Mouse (Mus musculus) kidney, adult 2 months (tissue): ENCODE measurements around the gene Jag2. TPM values are rescaled to one million over a fixed set of nuclear protein-coding genes. Genes with fewer than 3 reads are reported as not detected.

Experiments used
- DNase-seq: peaks from one replicate; pipeline ENCODE4 v3.0.0; 2021
- H3K27ac ChIP-seq: fragments of 200-500 bp; 2 replicates; pipeline ENCODE4 v1.5.1; 2012; ENCODE audit warnings: low read depth, low read length, control low read depth, inconsistent platforms; ENCODE audit not compliant: insufficient read depth
- H3K27me3 ChIP-seq: fragments of 200-500 bp; replicated peaks from 2 replicates; pipeline ENCODE4 v1.6.1; 2012; ENCODE audit warnings: mild to moderate bottlenecking, moderate library complexity, low read length, inconsistent platforms; ENCODE audit not compliant: control insufficient read depth, insufficient read depth
- H3K36me3 ChIP-seq: fragments of 200-500 bp; 2 replicates; pipeline ENCODE4 v1.6.1; 2012; ENCODE audit warnings: mild to moderate bottlenecking, moderate library complexity, low read length, inconsistent platforms; ENCODE audit not compliant: control insufficient read depth, insufficient read depth
- H3K4me1 ChIP-seq: fragments of 200-500 bp; 2 replicates; pipeline ENCODE4 v1.6.1; 2011; ENCODE audit warnings: low read length; ENCODE audit not compliant: control insufficient read depth, insufficient read depth
- H3K4me3 ChIP-seq: fragments of 200-500 bp; 2 replicates; pipeline ENCODE4 v1.5.1; 2011; ENCODE audit warnings: mild to moderate bottlenecking, low read depth, low read length, control low read depth; ENCODE audit not compliant: insufficient read depth
- CTCF ChIP-seq: fragments of 200-500 bp; conservative IDR thresholded peaks from 2 replicates; pipeline ENCODE4 v1.5.1; 2011; ENCODE audit warnings: low read depth, mild to moderate bottlenecking, control low read depth, low read length, moderate library complexity, mixed read lengths; ENCODE audit not compliant: insufficient read depth, insufficient read length
- POLR2A ChIP-seq: fragments of 200-500 bp; IDR thresholded peaks from one replicate; pipeline ENCODE4 v1.6.1; 2011; ENCODE audit warnings: low read depth, low read length, control low read depth
- WGBS: fragments of 180-500 bp; shearing (Covaris S2); methylation state at CpG from one replicate; pipeline ENCODE4 v1.1.7; 2018; 5-methylcytosine and 5-hydroxymethylcytosine counted together
- polyA plus RNA-seq: library from polyadenylated mRNA; depleted of rRNA; stranded (reverse); fragments of >200 nt; gene quantifications from 2 replicates; pipeline ENCODE4 v1.2.3, GENCODE M21; 2012

Gene Jag2
- polyA plus RNA-seq, 1 experiment: 10.1 TPM

DNA sequence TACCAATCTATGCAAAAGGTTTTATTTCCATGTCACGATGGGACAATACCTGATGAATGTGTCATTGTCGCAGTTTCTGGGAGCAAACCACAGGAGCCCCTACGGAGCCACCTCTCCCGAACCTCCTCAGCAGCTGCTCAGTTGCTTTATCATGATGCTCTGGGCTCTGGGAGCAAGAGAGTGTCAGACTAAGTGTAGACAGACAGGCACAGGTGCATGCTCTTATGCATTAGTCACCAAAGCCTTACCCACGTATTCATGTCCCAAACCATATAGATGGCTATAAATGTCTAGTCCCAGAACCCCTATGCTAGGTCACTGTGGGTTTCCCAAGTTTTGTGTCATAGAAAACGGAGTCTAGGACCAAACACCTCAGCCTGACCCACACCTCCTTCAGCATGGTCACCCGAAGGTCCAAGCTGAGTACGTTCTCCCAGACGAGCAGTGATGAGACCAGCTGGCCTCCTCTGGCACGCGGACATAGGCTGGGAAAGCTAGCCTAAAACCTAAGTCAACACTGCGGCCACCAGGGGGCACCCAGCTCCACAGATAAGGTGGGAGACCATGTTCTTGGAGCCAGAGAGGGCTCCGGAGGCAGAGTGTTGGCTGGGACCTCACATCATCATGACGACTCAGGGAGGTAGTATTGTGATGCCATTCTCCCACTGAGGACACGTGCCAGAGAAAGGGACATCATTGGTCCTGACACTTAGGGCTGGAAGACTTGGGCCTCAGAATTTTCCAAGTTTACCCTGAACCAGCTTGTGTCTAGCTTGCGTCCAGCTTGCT lies 54.2 kb downstream of the Jag2 start:
- WGBS: 28% methylated on average over 16 of the region's 16 CpGs

DNA sequence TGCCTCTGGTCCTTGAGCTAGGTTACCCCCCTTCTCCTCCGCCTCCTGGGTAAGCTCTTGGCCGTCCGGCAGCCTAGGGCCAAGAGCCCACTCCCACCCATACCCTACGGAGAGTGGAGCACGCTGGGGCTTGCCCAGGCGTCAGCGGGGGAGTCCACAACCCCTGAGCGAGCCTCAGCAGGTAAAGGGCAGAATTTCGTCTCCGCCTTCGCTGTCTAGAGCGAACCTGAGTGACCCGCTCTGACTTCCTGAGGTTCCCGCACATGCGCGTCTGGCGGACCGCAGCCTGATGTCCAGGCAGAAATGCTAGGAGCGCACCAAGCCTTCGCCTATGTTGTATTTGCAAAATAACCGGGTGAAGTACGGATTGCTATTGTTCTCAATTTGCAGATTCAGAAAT lies 55.4 kb downstream of the Jag2 start:
- Histone ChIP-seq H3K27ac (no peak overlapping the region), H3K27me3 (no peaks in the 10 kb centered on the region), H3K36me3 (no peaks in the 10 kb centered on the region), H3K4me1 (peaks cover 8% of the 10 kb centered on the region; the same call in 1 of the 2 replicates), H3K4me3 (peak overlapping the region; percentile 30)
- no peak for DNase-seq
- WGBS: 13% methylated on average over 22 of the region's 22 CpGs
- no peak for TF ChIP-seq POLR2A
- TF ChIP-seq CTCF: no peak

More for the DNA sequence above, 54.2 kb downstream of the Jag2 start:
- peak; percentile 77 for TF ChIP-seq CTCF
- no peak for TF ChIP-seq POLR2A
- Histone ChIP-seq H3K4me1 (peaks cover 8% of the 10 kb centered on the region; the same call in 1 of the 2 replicates), H3K27ac (no peak overlapping the region), H3K27me3 (no peaks in the 10 kb centered on the region), H3K36me3 (no peaks in the 10 kb centered on the region), H3K4me3 (no peak overlapping the region)
- peak; percentile 89 for DNase-seq

DNA sequence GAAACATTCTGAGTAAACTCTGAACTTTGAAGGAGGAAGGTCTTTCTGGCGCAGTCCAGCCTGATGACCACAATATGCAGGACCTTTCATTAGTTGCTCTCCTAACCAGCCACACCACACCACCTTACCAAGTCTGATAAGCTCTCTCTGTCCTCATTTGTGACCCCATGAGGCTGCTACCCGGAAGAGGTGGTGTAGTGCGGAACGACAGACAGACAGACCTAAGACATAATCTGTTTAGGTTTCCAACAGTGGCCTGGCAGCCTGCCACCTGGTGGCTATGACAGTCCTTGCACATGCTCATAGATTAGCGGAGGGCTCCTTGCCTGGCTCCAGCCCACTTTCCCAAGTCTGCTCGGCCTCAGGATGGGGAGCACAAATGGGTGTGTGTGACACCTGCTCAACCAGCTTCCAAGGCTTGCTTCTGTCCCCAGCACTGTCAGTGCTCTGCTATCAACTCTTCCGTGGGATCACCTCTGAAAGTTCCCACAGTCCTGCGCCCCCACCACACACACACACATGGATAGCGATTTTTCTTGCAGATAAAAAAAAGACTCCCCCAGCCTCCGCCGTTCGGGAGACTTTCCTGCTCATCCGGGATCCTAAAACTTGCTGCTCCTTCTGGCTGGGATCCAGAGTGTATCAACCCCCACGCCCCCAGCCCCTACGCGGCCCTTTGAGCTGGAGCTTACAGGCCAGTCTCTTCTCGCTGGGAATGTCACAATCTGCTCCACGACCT lies 56.0 kb downstream of the Jag2 start:
- Histone ChIP-seq H3K27me3 (no peaks in the 10 kb centered on the region), H3K4me1 (peaks cover 8% of the 10 kb centered on the region; the same call in 1 of the 2 replicates)
- TF ChIP-seq POLR2A (no peak), CTCF (peak; percentile 71)

DNA sequence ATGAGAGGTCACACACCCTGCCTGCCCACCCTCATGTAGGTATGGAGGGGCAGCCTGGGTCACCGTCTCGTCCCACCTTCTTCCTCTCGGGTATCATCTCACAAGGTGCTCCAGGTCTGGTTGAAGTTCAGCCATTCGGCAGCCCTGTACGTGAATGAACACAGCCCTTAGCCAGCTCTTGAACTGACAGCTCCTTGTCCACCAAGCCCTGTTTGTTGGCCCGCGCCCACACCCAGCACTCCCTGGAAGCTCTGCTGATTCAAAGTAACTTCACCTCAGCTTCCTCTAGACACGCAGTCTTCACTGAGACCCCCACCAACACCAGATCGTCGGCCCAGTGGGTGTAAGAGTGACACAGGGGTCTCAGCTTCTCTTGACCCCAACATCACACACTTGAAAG lies 56.6 kb downstream of the Jag2 start:
- Histone ChIP-seq H3K4me1 (peaks cover 8% of the 10 kb centered on the region; the same call in 1 of the 2 replicates), H3K4me3 (no peak overlapping the region), H3K27ac (no peak overlapping the region), H3K36me3 (no peaks in the 10 kb centered on the region), H3K27me3 (no peaks in the 10 kb centered on the region)
- no peak for TF ChIP-seq POLR2A
- no peak for TF ChIP-seq CTCF
- 89% methylated on average over 10 of the region's 10 CpGs for WGBS
- no peak for DNase-seq

More for the DNA sequence above, 56.0 kb downstream of the Jag2 start:
- Histone ChIP-seq H3K27ac (no peak overlapping the region), H3K36me3 (no peaks in the 10 kb centered on the region), H3K4me3 (peak overlapping the region; percentile 30)
- peak; percentile 71 for DNase-seq
- 17% methylated on average over 18 of the region's 18 CpGs for WGBS

- no peak for DNase-seq
- no peak overlapping the region for H3K4me3 ChIP-seq
- no peaks in the 10 kb centered on the region for H3K27me3 ChIP-seq
- H3K36me3 ChIP-seq: no peaks in the 10 kb centered on the region
- H3K4me1 ChIP-seq: peaks cover 7% of the 10 kb centered on the region; the same call in 1 of the 2 replicates
- no peak overlapping the region for H3K27ac ChIP-seq
- WGBS: 93% methylated on average over 2 of the region's 2 CpGs
- TF ChIP-seq POLR2A (no peak), CTCF (no peak)
These were observed 58.3 kb downstream of the Jag2 start for GRCm38 (mm10) chr12:112871272-112871671.

- DNase-seq: no peak
- whole genome bisulfite sequencing: 64% methylated on average over 13 of the region's 13 CpGs
- Histone ChIP-seq H3K4me1 (peaks cover 4% of the 10 kb centered on the region; the same call in 1 of the 2 replicates), H3K27me3 (no peaks in the 10 kb centered on the region), H3K36me3 (no peaks in the 10 kb centered on the region), H3K27ac (no peak overlapping the region), H3K4me3 (no peak overlapping the region)
- TF ChIP-seq POLR2A (no peak), CTCF (no peak)
These were observed 58.8 kb downstream of the Jag2 start for GRCm38 (mm10) chr12:112870775-112871174.

GRCm38 (mm10) chr12:112869783-112870204 lies 59.8 kb downstream of the Jag2 start:
- H3K27ac ChIP-seq: no peak overlapping the region
- DNase-seq: no peak
- peaks cover 4% of the 10 kb centered on the region; the same call in 1 of the 2 replicates for H3K4me1 ChIP-seq
- no peak overlapping the region for H3K4me3 ChIP-seq
- H3K27me3 ChIP-seq: no peaks in the 10 kb centered on the region
- TF ChIP-seq POLR2A: no peak
- H3K36me3 ChIP-seq: no peaks in the 10 kb centered on the region
- 22% methylated on average over 16 of the region's 16 CpGs for WGBS
